Mouse (Mus musculus) gonadal fat pad, adult 2 months (tissue): ENCODE results near the gene 5330417H12Rik. TPM values are rescaled to one million over a fixed set of nuclear protein-coding genes. Genes with fewer than 3 reads are reported as not detected.

Experiments used
- DNase-seq: peaks from one replicate; pipeline ENCODE4 v3.0.0-alpha.2; 2012; ENCODE audit warnings: low read depth
- polyA plus RNA-seq: library from polyadenylated mRNA; depleted of rRNA; stranded (reverse); fragments of >200 nt; gene quantifications from 2 replicates; pipeline ENCODE4 v1.2.3, GENCODE M21; 2012

The 5330417H12Rik gene
- polyA plus RNA-seq, 1 experiment, result 0.15 TPM

GRCm38 (mm10) chr7:107625781-107626180, 820 bp upstream of the 5330417H12Rik start:
- no peak for DNase-seq

GRCm38 (mm10) chr7:107624432-107624831, 529 bp downstream of the 5330417H12Rik start:
- DNase-seq, result peak; percentile 65

DNA sequence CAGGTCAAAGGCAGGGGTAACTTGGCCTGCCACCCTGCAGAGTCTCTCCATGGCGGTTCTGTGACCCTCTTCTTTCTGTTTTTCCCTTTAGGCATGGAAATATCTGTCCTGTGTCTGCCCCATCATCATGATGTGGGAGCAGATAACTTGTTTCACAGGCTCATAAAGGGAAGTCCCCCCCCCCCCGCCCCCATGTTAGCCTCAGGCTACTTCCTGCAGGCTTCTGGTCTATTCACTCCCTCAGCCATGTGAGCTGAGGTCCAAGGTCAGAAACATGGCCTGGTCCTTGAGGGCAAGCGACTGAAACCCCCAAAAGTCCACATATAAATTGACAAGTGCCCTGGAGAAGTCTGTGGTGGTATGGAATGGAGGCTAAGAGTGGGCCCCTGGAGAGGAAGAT, 4.8 kb downstream of the 5330417H12Rik start:
- DNase-seq, result no peak

DNA sequence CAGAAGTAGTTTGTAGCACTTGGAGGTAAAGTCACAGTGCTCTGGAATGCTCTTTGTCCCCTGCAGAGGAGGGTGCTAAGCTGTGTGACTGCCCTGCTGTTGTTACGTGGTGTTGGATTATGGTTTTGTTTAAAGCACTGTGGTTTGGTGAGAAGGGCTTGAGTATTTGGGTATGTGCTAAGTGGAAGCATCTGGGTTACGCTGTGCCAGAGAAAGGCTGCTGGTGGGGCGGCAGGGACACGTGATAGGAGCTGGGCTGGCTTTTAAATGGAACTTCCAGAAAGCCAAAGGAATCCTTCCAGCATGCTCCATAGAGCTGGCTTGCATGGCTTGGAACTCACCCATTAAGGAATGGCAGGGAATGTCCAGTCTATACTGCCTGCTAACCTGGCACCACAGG, 5.7 kb downstream of the 5330417H12Rik start:
- DNase-seq, result no peak

- no peak for DNase-seq
Measured at GRCm38 (mm10) chr7:107618028-107618992, 6.7 kb downstream of the 5330417H12Rik start.

- no peak for DNase-seq
Measured at GRCm38 (mm10) chr7:107610880-107611279, 14.1 kb downstream of the 5330417H12Rik start.

GRCm38 (mm10) chr7:107609622-107610255, 15.2 kb downstream of the 5330417H12Rik start:
- DNase-seq, result no peak

DNA sequence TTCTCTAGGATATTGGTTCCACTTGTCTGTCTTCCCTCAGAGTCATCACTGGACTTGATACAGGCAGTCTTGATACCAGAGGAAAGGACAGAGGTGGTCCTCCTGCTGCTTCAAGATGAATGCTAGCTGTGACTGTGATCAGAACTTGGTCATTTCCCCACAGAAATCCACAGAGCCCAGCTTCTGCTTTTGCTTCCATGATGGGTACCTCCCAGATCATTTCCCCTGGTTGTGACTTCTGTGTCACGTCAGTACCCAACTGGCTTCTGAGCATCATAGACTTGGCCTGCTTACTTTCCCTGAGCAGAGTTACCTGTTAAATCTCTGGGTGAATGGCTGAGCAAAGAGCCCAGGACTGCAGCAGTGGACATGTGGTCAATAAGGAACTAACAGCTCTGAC, 17.2 kb downstream of the 5330417H12Rik start:
- no peak for DNase-seq

DNA sequence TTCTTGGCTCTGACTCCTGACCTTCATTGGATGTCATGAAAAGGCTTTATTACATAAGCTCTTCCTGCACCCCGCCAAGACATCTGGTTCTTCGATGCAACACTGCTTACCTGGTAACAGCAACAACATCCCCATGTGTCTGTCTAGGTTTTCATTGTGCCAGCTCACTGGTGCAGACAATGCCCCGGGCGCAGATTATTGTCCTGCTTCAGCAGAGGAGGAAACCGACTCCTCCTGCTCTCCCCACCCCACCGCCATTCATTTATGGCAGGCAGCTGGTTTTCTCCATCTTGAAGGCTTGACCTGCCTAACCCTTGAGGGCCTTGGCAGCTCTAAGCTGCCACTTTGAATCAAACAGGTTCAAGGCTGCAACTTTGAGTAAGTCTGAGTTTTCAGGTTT, 22.0 kb downstream of the 5330417H12Rik start:
- DNase-seq, result peak; percentile 51

- no peak for DNase-seq
Measured at GRCm38 (mm10) chr7:107602505-107602904, 22.5 kb downstream of the 5330417H12Rik start.

DNA sequence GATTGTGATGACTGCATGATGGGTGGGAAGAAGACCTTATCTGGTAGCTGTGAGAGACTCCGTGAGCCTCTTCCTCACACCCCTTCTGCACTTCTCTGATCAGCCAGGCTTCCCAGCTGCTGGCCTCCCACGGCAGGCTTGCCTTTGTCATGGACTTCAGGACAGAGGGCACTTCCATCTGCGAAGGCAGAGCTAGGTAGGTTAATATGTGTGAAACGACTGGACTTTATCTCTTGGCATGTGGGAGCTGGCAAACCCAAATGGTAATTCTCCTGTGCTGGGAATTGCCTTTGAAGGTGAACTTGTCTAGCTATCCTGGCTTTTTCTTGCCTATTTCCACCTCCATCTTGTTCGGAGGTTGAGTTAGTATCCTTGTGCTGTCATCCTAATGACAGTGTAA, 24.3 kb downstream of the 5330417H12Rik start:
- no peak for DNase-seq

DNA sequence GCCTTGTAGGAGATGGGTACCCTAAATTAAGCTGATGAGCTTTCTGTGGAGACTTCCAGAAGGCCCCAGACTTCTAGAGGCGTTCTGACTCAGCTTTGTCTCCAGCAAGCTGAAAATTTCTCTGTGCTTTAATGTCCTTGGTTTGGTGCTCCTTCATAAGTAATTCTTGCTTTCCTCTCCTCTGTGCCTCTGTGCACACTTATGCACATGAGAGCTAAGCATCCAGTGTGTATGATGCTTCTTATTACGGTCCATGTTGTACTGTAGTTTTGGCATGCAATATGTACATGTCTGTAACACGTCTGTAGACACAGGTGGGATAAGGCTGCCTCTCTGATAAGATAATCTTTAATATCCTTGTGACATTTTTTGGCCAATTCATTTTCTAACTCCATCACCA, 27.0 kb downstream of the 5330417H12Rik start:
- DNase-seq, result no peak

DNA sequence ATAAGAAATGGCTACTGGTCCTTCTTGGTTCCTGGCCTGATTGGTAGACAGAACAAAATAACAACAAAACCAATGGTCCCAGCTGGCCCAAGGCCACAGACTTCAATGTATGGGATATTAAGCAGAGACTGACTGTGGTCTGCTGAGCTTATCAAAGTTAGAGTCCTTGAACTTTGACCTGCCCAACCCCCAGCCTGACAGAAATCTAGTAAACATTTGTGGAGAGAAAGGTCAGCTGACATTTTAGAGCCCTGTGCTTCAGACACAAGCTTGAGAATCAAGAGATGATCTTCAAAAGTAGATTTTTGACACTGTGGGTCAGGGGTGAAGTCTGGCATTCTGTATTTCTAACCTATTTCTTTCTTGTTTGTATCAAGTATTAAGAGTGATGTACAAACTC, 28.2 kb downstream of the 5330417H12Rik start:
- no peak for DNase-seq

- no peak for DNase-seq
Measured at GRCm38 (mm10) chr7:107595426-107595825, 29.5 kb downstream of the 5330417H12Rik start.

DNA sequence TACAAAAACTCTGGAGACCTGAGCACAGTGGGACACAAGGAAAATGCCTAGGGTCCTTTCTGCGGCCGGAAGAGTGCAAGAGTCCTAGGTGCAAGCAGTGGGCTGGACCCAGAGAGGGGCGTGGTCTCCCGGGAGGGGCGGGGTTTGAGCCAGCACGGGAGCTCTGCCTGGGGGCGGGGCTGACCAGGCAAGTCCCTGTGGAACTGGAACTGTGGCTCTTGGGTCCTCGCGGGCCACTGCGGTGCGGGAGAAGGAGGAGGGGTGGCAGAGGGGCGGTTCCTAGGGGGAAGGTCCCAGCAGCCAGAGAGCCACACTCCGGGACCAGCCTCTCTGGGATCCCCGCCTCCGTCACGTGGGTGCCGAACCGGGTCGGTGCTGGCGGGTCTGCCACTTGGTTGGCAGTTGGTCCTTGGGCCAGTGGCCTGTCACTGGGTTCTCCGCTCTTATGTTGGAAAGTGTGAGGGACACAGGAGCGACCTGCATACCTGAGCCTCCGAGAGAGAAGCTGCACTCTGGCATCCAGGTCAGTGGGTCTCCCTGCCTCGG, 30.0 kb downstream of the 5330417H12Rik start, which contains the start of gene Ppfibp2:
Gene Ppfibp2 (plus strand): TSS at position 351 of the 546 bp plus-strand sequence.
- peak; percentile 55 for DNase-seq

GRCm38 (mm10) chr7:107594325-107594856, 30.6 kb downstream of the 5330417H12Rik start:
- DNase-seq, result no peak

DNA sequence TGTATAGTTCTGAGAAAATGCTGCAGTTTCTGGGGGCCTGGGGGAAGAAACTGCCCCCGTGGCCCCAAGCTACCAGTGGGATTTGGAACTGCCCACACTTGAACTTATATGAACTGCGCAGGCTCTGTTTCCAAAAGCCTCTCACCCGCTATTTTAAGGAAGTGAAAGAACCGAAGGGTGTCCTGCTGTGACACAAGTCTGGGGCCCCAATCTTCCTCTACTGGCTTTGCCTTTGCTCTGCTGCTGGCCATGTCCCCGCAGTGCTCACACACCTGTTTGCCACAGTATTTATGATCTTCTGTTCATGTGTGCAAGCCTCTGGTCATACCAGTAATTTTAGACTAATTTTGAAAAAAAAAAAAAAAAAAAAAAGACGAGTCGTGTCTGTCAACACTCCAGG, 31.1 kb downstream of the 5330417H12Rik start:
- no peak for DNase-seq

- no peak for DNase-seq
Measured at GRCm38 (mm10) chr7:107592641-107593040, 32.3 kb downstream of the 5330417H12Rik start.

- no peak for DNase-seq
Measured at GRCm38 (mm10) chr7:107574276-107574675, 50.7 kb downstream of the 5330417H12Rik start.
